Mouse (Mus musculus): ENCODE measurements around the gene Gm12216. TPM values are rescaled to one million over a fixed set of nuclear protein-coding genes. Genes with fewer than 3 reads are reported as not detected.
"Not testable (repeated sequence)": the region's sequence is repeated elsewhere in the genome, so short reads cannot be mapped to it uniquely, and the experiment has no call there.

Gene Gm12216
- polyA plus RNA-seq, 1 experiment from 2014 or later: 1.0 TPM

DNA sequence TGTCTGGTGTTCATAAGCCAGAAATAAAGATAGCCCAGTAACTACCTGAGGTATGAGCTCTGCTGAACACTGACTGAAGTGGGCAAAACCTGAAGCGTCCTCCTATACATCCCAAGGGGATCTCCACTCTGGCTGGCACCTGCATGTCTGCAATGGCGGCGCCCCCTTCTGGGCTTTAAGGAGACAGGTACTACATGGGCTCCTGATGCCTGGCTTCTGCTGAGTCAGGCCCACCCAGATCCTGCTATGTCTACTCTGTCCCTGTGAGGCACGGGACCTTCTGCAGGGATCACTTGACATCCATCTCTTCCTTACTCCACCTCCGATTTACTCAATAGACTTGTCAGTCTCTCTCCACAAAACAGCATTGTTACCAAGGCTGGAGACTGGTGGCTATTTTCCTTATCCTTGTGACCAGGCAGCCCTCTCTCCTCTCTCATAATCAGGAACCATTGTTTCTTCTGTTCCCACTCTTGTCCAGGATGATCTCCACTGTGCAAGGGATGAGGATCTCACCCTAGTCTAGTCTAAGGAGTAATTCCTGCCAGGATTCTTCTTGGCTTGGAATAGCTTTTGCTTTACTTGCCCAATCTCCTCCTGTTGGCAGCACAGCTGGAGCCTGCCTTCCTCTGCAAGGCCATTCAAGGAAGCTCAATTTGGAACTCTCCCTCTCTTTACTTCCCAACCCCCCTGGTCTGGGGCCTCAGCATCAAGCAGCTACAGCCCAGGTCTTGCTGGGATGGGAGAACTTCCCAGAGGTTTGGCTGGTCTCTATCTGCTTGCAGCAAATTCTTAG lies 15.1 kb upstream of the Gm12216 start:
- not testable (repeated sequence) for ATAC-seq (ENCODE audit: insufficient read depth); H3K27ac ChIP-seq (ENCODE audit: low read depth); H3K9me3 ChIP-seq (ENCODE audit: low read depth, low read length); H3K4me3 ChIP-seq (ENCODE audit: low read depth, low read length); H3K36me3 ChIP-seq (ENCODE audit: insufficient read depth); H3K9ac ChIP-seq; DNase-seq; H3K4me1 ChIP-seq (ENCODE audit: insufficient read depth); H3K4me2 ChIP-seq; H3K27me3 ChIP-seq (ENCODE audit: insufficient read depth, low read length)
- 54% methylated on average over 5 of the region's 5 CpGs for WGBS
- peak; percentile 16; the same call in 1 of the 2 replicates for TF ChIP-seq CTCF (IDR thresholded peaks at IDR 0.05; ENCODE audit: low read depth)

DNA sequence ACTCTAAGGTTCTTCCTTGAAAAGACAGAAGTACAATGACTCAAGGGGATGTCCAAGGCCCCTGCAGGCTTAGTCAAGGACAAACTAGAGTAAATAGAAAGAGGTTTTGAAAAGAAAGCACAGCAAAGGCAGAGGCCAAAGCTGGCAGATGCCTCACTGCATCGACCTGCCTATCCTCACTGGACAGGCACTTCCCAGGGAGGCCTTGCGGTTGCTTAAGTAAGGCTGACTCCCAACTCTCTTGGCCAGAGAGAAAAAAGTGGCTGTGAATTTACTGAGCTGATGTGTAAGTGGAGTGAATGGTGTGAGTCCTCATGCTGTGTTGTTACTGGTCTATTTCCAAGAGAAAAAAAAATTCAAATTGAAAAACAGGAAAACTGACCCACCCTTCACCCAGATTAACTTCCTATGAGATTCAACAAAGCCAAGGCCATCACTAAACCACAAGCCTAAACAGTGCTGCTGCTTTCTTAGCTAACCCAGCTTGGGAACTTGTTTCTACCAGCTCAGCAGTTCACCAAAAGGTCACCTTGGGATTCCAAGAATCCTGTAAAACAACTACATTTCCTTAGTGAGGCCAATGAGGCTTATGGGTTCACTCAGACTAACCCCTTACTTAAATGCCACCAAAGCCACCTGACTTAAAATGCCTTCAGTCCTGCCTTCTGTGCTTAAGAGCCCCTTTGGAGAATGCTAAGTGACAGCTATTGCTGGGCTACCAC lies 12.9 kb upstream of the Gm12216 start:
- DNase-seq: no peak
- no peaks in the 10 kb centered on the region for H3K9me3 ChIP-seq (ENCODE audit: low read depth, low read length)
- no peak overlapping the region for H3K9ac ChIP-seq
- H3K4me1 ChIP-seq (ENCODE audit: insufficient read depth): no peaks in the 10 kb centered on the region
- no peak overlapping the region for H3K27ac ChIP-seq (ENCODE audit: low read depth)
- ATAC-seq (ENCODE audit: insufficient read depth): no peak
- peaks cover 7% of the 10 kb centered on the region; the same call in 1 of the 2 replicates for H3K36me3 ChIP-seq (ENCODE audit: insufficient read depth)
- no peaks in the 10 kb centered on the region for H3K27me3 ChIP-seq (ENCODE audit: insufficient read depth, low read length)
- no peak overlapping the region for H3K4me2 ChIP-seq
- no peak overlapping the region for H3K4me3 ChIP-seq (ENCODE audit: low read depth, low read length)
- no peak for TF ChIP-seq CTCF (IDR thresholded peaks at IDR 0.05; ENCODE audit: low read depth)
- whole genome bisulfite sequencing: 81% methylated on average over 2 of the region's 2 CpGs

DNA sequence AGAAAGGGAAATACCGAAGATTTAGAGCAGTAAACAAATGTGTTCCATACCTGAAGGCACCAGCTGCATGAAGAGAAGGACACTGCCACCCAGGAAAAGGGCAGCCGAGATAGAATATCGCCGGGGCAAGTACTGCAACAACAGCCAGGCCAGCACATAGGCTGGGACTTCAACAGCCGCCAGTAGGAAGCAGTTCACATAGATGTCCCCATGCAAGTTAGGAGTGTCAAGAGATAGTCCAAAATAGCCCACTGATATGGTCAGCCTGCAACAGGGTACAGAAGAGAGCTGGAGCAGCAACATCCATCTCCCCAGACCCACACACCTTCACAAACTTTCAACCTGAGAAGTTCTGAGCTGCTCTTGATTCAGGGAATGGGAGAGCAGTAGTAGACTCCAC lies 10.1 kb upstream of the Gm12216 start:
- ATAC-seq (ENCODE audit: insufficient read depth): no peak
- Histone ChIP-seq H3K4me1 (ENCODE audit: insufficient read depth) (no peaks in the 10 kb centered on the region), H3K27me3 (ENCODE audit: insufficient read depth, low read length) (no peaks in the 10 kb centered on the region), H3K9ac (no peak overlapping the region), H3K4me3 (ENCODE audit: low read depth, low read length) (no peak overlapping the region), H3K9me3 (ENCODE audit: low read depth, low read length) (no peaks in the 10 kb centered on the region), H3K36me3 (ENCODE audit: insufficient read depth) (peaks cover 7% of the 10 kb centered on the region; the same call in 1 of the 2 replicates), H3K27ac (ENCODE audit: low read depth) (no peak overlapping the region), H3K4me2 (no peak overlapping the region)
- DNase-seq: no peak
- WGBS: 88% methylated on average over 5 of the region's 5 CpGs
- no peak for TF ChIP-seq CTCF (IDR thresholded peaks at IDR 0.05; ENCODE audit: low read depth)

DNA sequence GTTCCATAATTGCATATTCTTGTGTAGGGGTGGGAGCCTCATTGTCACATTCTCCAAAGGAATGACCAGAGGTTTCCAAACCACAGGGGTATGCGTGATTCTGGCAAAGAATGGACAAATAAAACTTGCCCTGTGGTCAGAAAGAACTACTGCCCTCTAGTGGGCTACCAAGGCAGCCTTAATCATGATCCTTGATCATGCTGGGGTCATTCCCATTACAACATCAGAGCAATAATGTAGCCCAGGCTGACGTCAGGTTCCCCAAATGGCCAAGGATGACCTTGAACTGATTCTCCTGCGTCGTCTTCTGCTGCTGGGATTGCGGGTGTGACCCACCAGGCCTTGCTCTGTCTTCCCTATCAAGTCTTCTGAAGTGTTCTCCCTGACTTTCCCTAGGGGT lies 9.3 kb upstream of the Gm12216 start:
- not testable (repeated sequence) for H3K4me1 ChIP-seq (ENCODE audit: insufficient read depth); H3K4me2 ChIP-seq; H3K9me3 ChIP-seq (ENCODE audit: low read depth, low read length); ATAC-seq (ENCODE audit: insufficient read depth); DNase-seq; H3K36me3 ChIP-seq (ENCODE audit: insufficient read depth); H3K4me3 ChIP-seq (ENCODE audit: low read depth, low read length); H3K9ac ChIP-seq; H3K27me3 ChIP-seq (ENCODE audit: insufficient read depth, low read length); H3K27ac ChIP-seq (ENCODE audit: low read depth)
- WGBS: 41% methylated on average over 5 of the region's 5 CpGs
- TF ChIP-seq CTCF (IDR thresholded peaks at IDR 0.05; ENCODE audit: low read depth): peak; percentile 43

DNA sequence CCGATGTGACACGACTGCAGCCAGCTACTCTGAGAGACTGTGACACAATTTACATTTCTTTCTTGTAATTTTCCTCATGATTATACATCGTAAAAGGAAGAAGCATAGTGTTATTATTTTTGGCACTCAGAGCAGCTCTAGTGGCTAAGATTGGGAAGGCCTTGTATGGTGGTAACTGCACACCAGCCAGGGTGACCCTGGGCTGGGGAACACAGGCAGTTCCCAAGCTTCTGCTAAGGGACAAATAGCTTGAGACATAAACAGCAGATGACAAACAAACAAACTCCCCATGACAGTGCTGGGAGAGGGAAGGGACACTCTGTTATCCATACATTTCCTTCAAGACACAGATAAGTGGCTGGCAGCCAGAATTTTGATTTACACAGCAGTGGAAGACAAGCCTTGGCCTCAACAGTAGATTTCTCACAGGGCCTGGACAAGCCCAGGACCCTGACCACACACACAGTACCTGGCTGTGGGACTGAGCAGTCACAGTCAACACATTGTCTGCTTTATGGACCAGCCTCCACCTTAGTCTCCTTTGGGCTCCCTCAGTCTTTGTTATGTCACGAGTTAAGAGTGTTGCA lies 5.8 kb upstream of the Gm12216 start:
- not testable (repeated sequence) for H3K9me3 ChIP-seq (ENCODE audit: low read depth, low read length); H3K27ac ChIP-seq (ENCODE audit: low read depth); H3K36me3 ChIP-seq (ENCODE audit: insufficient read depth); H3K4me2 ChIP-seq; H3K27me3 ChIP-seq (ENCODE audit: insufficient read depth, low read length); H3K4me1 ChIP-seq (ENCODE audit: insufficient read depth); H3K9ac ChIP-seq; H3K4me3 ChIP-seq (ENCODE audit: low read depth, low read length)
- WGBS: 78% methylated on average over 1 of the region's 4 CpGs
- DNase-seq (peak; percentile 73), ATAC-seq (ENCODE audit: insufficient read depth) (peak; percentile 67; the same call in 1 of the 2 replicates)

DNA sequence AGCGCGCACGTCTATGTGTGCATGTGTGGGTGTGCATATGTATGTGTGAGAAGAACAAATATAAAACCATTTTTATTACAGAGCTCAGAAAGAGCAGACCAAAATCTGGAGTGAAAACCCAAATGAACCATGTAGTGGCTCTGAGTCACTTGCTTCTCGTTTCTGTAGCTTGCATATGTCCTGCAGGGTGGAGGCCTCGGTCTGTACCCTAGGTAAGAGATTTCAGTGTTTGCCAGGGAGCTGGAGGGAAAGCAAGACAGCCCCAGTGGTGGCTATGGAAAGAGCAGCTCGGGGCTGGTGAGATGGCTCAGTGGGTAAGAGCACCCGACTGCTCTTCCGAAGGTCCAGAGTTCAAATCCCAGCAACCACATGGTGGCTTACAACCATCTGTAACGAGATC lies 1.9 kb upstream of the Gm12216 start:
- not testable (repeated sequence) for H3K9ac ChIP-seq; H3K27ac ChIP-seq (ENCODE audit: low read depth); H3K9me3 ChIP-seq (ENCODE audit: low read depth, low read length); H3K36me3 ChIP-seq (ENCODE audit: insufficient read depth); H3K4me1 ChIP-seq (ENCODE audit: insufficient read depth); ATAC-seq (ENCODE audit: insufficient read depth); H3K4me2 ChIP-seq; H3K4me3 ChIP-seq (ENCODE audit: low read depth, low read length); H3K27me3 ChIP-seq (ENCODE audit: insufficient read depth, low read length); DNase-seq
- 80% methylated on average over 8 of the region's 9 CpGs for WGBS

Measured in lung, embryonic 14.5 days (tissue).